Comparison of ENCODE assay signal across 8 mouse cellular contexts in genomic region chr14:45565216-45566065, GRCm38 (mm10). TPM values are rescaled to one million over a fixed set of nuclear protein-coding genes. Genes with fewer than 3 reads are reported as not detected.
DNase-seq lines count a peak whose midpoint lies in the region; ATAC-seq and TF ChIP-seq lines count a peak whose summit lies in the region.
"Had no signal": no experiment of that assay in that cellular context is flagged by ENCODE, and none has a peak within 500 bp of the region (broad histone marks: within the 10 kb centered on the region; RNA-seq: fewer than 3 reads in every experiment).

No protein-coding gene starts in this region.

- no peaks in the 10 kb centered on the region for H3K9me3 ChIP-seq in heart, embryonic 10.5 days
- H3K9me3 ChIP-seq in liver, postnatal 0 days (ENCODE audit: low read length): no peaks in the 10 kb centered on the region

- peak overlapping the region; percentile 74 for H3K4me2 ChIP-seq in liver, postnatal 0 days (ENCODE audit: low read depth, low read length)

- peak; percentile 51; the same call in 1 of the 2 replicates for TF ChIP-seq POLR2A in embryonic fibroblast, embryonic 13.5 days (IDR thresholded peaks at IDR 0.05; ENCODE audit: low read depth, low read length)
- TF ChIP-seq POLR2A in olfactory bulb, adult 2 months (IDR thresholded peaks at IDR 0.05; ENCODE audit: insufficient read depth, low read depth, low read length): no peak

- peaks cover 10% of the 10 kb centered on the region for H3K4me1 ChIP-seq in embryonic fibroblast, embryonic 13.5 days (ENCODE audit: control insufficient read depth, insufficient read depth, low read length)
- peaks cover 29% of the 10 kb centered on the region for H3K4me1 ChIP-seq in heart, embryonic 10.5 days
- peaks cover 8% of the 10 kb centered on the region; the same call in 1 of the 2 replicates for H3K4me1 ChIP-seq in liver, postnatal 0 days (ENCODE audit: insufficient read depth)
- H3K4me1 ChIP-seq in olfactory bulb, adult 2 months (ENCODE audit: control insufficient read depth, insufficient read depth, low read length): peaks cover 33% of the 10 kb centered on the region

- TF ChIP-seq EP300 in liver, postnatal 0 days (IDR thresholded peaks at IDR 0.05; ENCODE audit: low read depth): no peak

- no peak; the same call in 1 of the 2 replicates for ATAC-seq in liver, postnatal 0 days

- no peak overlapping the region for H3K4me3 ChIP-seq in embryonic fibroblast, embryonic 13.5 days (ENCODE audit: insufficient read depth, low read length)
- H3K4me3 ChIP-seq in heart, embryonic 10.5 days: peak overlapping the region; percentile 56
- H3K4me3 ChIP-seq in liver, postnatal 0 days (ENCODE audit: low read depth, low read length): no peak overlapping the region
- H3K4me3 ChIP-seq in olfactory bulb, adult 2 months (ENCODE audit: insufficient read depth, low read depth, low read length): peak overlapping the region; percentile 8

- TF ChIP-seq CTCF in embryonic fibroblast, embryonic 13.5 days (IDR thresholded peaks at IDR 0.05; ENCODE audit: borderline replicate concordance, insufficient read depth, low read length): no peak
- TF ChIP-seq CTCF in liver, postnatal 0 days (IDR thresholded peaks at IDR 0.05; ENCODE audit: low read depth): no peak
- no peak for TF ChIP-seq CTCF in olfactory bulb, adult 2 months (IDR thresholded peaks at IDR 0.05; ENCODE audit: insufficient read depth, low read depth, low read length)

- peak overlapping the region; percentile 46; the same call in 1 of the 2 replicates for H3K27ac ChIP-seq in embryonic fibroblast, embryonic 13.5 days (ENCODE audit: insufficient read depth, low read length)
- peak overlapping the region; percentile 91 for H3K27ac ChIP-seq in heart, embryonic 10.5 days
- H3K27ac ChIP-seq in liver, postnatal 0 days (ENCODE audit: low read depth): no peak overlapping the region
- H3K27ac ChIP-seq in olfactory bulb, adult 2 months (ENCODE audit: insufficient read depth, low read depth, low read length): peak overlapping the region; percentile 90

- no peaks in the 10 kb centered on the region for H3K36me3 ChIP-seq in heart, embryonic 10.5 days
- no peaks in the 10 kb centered on the region for H3K36me3 ChIP-seq in liver, postnatal 0 days (replicated peaks; ENCODE audit: insufficient read depth, low read length)

- H3K27me3 ChIP-seq in heart, embryonic 10.5 days (ENCODE audit: insufficient read depth, poor library complexity, severe bottlenecking): no peaks in the 10 kb centered on the region
- no peaks in the 10 kb centered on the region for H3K27me3 ChIP-seq in liver, postnatal 0 days (ENCODE audit: insufficient read depth, low read length)

- no peak overlapping the region for H3K9ac ChIP-seq in liver, postnatal 0 days (replicated peaks)

- 8% methylated on average over 20 of the region's 20 CpGs for WGBS in heart, embryonic 10.5 days
- WGBS in liver, postnatal 0 days (ENCODE audit: insufficient replicate concordance): 21% methylated on average over 20 of the region's 20 CpGs
- WGBS in olfactory bulb, adult 2 months: 7% methylated on average over 20 of the region's 20 CpGs

- DNase-seq in brain, adult 2 months (ENCODE audit: low read depth, low spot score): peak; percentile 86
- DNase-seq in heart, embryonic 10.5 days (ENCODE audit: low spot score): peak; percentile 81
- peak; percentile 64 for DNase-seq in kidney, postnatal 10 days
- DNase-seq in liver, postnatal 0 days: no peak
- DNase-seq in urinary bladder, postnatal 25 days (ENCODE audit: low spot score): peak; percentile 26

RNA-seq across cellular contexts. Expression of gene Fermt2, which starts 35.5 kb away (rescaled TPM):
- polyA plus RNA-seq in embryonic fibroblast, embryonic 13.5 days (2011; ENCODE audit: insufficient read length, low read depth, missing spikeins): 244 and 317 TPM in 2 replicates
- polyA plus RNA-seq in heart, embryonic 10.5 days (2016; fragmentation: Nextera tagmentation; extraction: Ambion mirVana): 175 and 176 TPM in 2 replicates
- 76.8 and 90.8 TPM in 2 replicates for polyA plus RNA-seq in liver, postnatal 0 days (2015; fragmentation: Nextera tagmentation; extraction: Ambion mirVana)
- polyA plus RNA-seq in olfactory bulb, adult 2 months (2012; ENCODE audit: insufficient read depth, insufficient read length, low replicate concordance, missing spikeins): 298 TPM in 1 of 2 replicates, not detected in the other
- polyA plus RNA-seq: erythroblast, embryonic 14.5 days had no signal

Comparison
In these comparisons a context has a peak if more than half of its experiments do, and no peak if none do; other contexts are left out.
1. H3K4me3 ChIP-seq: peak in heart, embryonic 10.5 days (single experiment) and olfactory bulb, adult 2 months (single experiment); none in embryonic fibroblast, embryonic 13.5 days (single experiment) and liver, postnatal 0 days (single experiment).